Mouse (Mus musculus) heart, postnatal 10 days (tissue): ENCODE data around the gene Psmb2. TPM values are rescaled to one million over a fixed set of nuclear protein-coding genes. Genes with fewer than 3 reads are reported as not detected.

ENCODE experiments used
- DNase-seq, 2 experiments: peaks; one replicate each; pipeline ENCODE4 v3.0.0; 2021
- intact Hi-C: fragments of 180-260 bp; cut with DNase I; formaldehyde crosslinking; loops from one replicate; pipeline ENCODE4 v1.15.1; 2025
- total RNA-seq, 2 experiments: library from RNA; stranded (reverse); gene quantifications; 2 replicates each; pipeline ENCODE4 v1.2.3; 2021

The Psmb2 gene
- total RNA-seq, 2 experiments from 2014 or later: 148 to 157 TPM

GRCm38 (mm10) chr4:126751556-126752023, 74.2 kb downstream of the Psmb2 start:
- no peak for DNase-seq
- intact Hi-C loops: loop anchor here (2.0 kb wide), 1 partner anchor 89 kb away; no protein-coding TSS in a partner anchor

DNA sequence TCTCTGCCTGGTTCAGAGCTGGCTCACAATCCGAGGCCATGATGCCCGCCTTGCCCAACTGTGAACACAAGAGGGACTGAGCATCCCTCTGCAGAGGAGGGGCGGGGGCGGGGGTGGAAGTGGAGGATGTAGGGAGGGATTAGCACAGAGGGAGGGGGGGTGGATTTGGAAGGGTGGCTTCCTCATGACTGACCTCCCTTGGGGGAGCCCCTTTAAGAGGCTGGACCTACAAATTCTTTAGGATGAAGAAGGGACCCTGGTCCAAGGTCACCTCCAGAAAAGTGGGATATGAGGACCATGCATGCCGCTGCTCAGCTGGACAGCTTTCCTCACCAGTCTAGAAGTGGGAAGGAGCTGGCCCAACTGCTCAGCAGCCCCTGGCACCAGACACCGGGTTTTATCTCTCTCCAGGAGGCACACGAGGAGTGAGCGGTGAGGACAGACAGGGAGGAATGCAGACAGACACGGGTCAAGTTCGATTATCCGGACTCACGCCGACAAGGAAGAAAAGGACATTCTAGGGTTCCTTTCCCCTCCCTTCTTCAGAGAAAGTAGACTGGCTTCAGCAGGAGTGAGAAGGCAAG, 74.7 kb downstream of the Psmb2 start:
- DNase-seq: no peak
- intact Hi-C loops: loop anchor here (2.0 kb wide), 1 partner anchor 89 kb away; no protein-coding TSS in a partner anchor

- no peak for DNase-seq
- intact Hi-C loops: loop anchor here (2.0 kb wide), 1 partner anchor 88 kb away; no protein-coding TSS in a partner anchor
Observed at GRCm38 (mm10) chr4:126752608-126753141, 75.2 kb downstream of the Psmb2 start.

DNA sequence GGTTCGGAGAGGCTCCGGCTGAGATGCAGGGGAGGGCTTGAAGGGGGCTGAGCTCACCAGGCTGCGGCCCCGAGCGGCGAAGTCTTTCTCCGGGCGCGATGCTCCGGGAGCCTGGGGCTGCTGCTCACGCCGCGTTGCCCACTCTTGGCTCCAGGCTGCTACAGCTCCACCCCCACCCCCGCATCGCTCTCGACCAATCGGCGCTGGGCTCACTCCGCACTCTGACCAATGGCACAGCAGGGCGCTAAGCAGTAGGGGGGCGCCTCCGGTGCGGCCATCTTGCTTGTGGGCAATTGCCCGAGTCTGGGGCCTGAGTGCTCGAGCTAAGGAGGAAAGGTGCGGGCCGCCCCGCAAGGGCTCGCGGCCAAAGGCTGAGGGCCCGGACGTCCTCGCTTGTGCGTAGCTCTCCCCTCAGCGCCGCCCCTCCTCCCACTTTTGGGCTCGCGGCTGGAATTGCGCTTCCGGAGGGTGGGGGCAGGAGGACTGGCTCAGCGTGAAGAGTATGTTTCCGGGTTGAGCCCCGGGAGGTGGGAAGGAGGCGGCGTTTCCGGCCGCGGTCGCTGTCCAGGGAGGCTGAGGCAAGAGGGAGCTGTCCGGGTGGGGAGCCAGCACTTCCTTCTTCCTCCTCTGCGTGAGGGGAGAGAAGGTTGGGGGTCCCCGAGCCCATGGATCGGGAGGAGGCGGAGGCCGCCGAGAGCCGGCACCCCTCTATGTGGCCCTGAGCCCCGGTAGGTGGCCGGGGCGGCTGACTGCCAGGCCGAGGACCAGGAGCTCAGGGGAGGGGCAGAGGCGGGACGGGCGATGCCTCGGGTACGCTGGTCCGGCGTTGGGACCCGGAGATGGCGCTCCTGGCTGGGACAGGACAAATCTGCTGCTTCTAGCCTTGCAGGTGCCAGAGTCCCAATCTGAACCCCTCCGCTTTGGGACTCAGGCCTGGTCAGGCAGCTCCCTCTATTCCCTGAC, 76.1 kb downstream of the Psmb2 start, which contains the start of the genes Ncdn and AU040320:
Ncdn (minus strand) TSS at position 171 of the 963 bp plus-strand sequence.
AU040320 (plus strand) TSS at position 277 of the 963 bp plus-strand sequence.
- peak; percentile 97 for DNase-seq
- intact Hi-C loops: loop anchor here (2.0 kb wide), 1 partner anchor 87 kb away; no protein-coding TSS in a partner anchor

DNA sequence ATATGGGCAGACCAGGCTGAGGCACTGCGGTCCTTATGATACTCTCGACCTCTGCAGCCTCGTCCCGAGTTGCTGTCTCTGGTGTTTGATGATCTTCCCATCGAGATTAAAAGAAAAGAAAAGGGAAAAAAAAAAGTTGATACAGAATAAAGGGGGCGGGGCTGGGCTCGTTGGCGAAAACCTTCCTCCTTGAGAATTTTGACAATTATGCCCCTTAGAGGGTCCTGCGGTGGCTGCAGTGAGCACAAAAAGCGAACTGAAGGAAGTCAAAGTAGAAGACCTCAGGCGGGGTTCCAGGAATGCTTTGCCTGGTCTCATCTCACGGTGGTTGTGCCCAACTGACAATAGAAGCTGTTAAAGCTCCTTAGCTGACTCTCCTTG, 76.8 kb downstream of the Psmb2 start:
- intact Hi-C loops: no loop called here
- DNase-seq: no peak

DNA sequence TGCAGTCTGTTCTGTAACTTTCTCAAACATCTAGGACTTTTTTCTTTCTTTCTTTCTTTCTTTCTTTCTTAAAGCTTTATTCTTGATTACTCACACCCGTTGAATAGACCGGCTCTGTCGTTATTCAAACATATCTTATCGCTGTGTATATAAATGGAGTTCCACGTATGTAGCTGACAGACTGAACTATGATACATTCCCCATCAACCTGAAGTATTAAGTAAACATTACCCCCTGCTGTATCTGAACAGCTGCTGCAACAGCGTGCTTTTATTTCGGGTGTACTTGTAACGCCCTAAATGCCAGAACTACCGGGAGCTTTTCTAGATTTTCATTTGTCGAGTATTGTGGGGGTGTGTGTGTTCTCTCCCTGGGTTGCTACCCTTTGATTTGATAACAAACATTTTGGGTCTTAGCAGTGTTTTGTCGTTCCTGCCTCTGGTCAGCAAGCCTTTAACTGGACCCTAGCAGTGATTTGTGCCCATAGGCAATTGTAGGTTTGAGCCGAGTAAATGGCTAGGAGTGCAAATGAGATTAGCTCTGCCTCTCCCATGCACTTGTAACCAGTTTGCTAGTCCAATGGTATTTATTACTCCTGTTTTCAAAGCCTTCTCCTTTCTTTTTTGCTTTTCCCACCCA, 77.4 kb downstream of the Psmb2 start:
- intact Hi-C loops: no loop called here
- no peak for DNase-seq

GRCm38 (mm10) chr4:126756766-126757165, 79.3 kb downstream of the Psmb2 start:
- DNase-seq: peak; percentile 56 to 62
- intact Hi-C loops: no loop called here

- intact Hi-C loops: no loop called here
- no peak for DNase-seq
Observed at GRCm38 (mm10) chr4:126758299-126758698, 80.9 kb downstream of the Psmb2 start.

Other genes with a start within 250 kb of the Psmb2 start
- 10 to 100 TPM; 13.0 to 14.8 TPM for gene Ago3, start 248.1 kb upstream of the Psmb2 start, total RNA-seq
- gene Ago1, start 209.0 kb upstream of the Psmb2 start, total RNA-seq: 10 to 100 TPM; 16.0 to 18.6 TPM
- gene Ago4, start 144.2 kb upstream of the Psmb2 start, total RNA-seq: 1 to 10 TPM; 4.1 to 5.8 TPM
- 1 to 10 TPM; 5.9 to 8.2 TPM for gene Clspn, start 120.7 kb upstream of the Psmb2 start, total RNA-seq
- 1 to 10 TPM; 8.7 to 9.1 TPM for gene 5730409E04Rik, start 67.8 kb upstream of the Psmb2 start, total RNA-seq
- gene Tfap2e, start 58.6 kb downstream of the Psmb2 start, total RNA-seq: not detected
- 10 to 100 TPM; 15.3 to 17.2 TPM for gene Ncdn, start 75.8 kb downstream of the Psmb2 start, total RNA-seq
- gene AU040320, start 75.9 kb downstream of the Psmb2 start, total RNA-seq: 10 to 100 TPM; 26.2 to 31.6 TPM